Mouse (Mus musculus): ENCODE measurements at regions not wholly inside any gene's neighbourhood (a gene's known extent, or its start where the extent isn't known, plus 50 kb on each side); places are given as distances from the start of the nearest gene placed in this dataset.
A peak's percentile ranks its signal among the peaks of the same experiment; 100 is the strongest.

- DNase-seq (ENCODE audit: low spot score): peak; percentile 16
Measured at GRCm38 (mm10) chr5:112179213-112180057, 72.9 kb downstream of the Cryba4 start.

- DNase-seq (ENCODE audit: low spot score): no peak
Measured at GRCm38 (mm10) chr5:112182775-112183174, 69.5 kb downstream of the Cryba4 start.

- no peak for DNase-seq (ENCODE audit: low spot score)
Measured at GRCm38 (mm10) chr5:112195667-112196066, 56.7 kb downstream of the Cryba4 start.
